Mouse (Mus musculus) forebrain, embryonic 12.5 days (tissue): Measurements from ENCODE around the gene Ephb3. TPM values are rescaled to one million over a fixed set of nuclear protein-coding genes. Genes with fewer than 3 reads are reported as not detected.

ENCODE experiments used
- ATAC-seq: fragments of 200-750 bp; cut with Nextera tagmentation; 2 replicates; pipeline ENCODE4 v1.8.0; 2017; ENCODE audit warnings: moderate TSS enrichment; ENCODE audit not compliant: low FRiP score
- H3K27ac ChIP-seq: fragments of 300-500 bp; sonication (generic); 2 replicates; pipeline ENCODE4 v1.5.1; 2016; ENCODE audit warnings: mild to moderate bottlenecking
- H3K27me3 ChIP-seq: fragments of 300-500 bp; sonication (generic); 2 replicates; pipeline ENCODE4 v1.6.1; 2016; ENCODE audit warnings: mild to moderate bottlenecking
- H3K36me3 ChIP-seq: fragments of 300-500 bp; sonication (generic); replicated peaks from 2 replicates; pipeline ENCODE4 v1.6.1; 2016; ENCODE audit warnings: mild to moderate bottlenecking
- H3K4me1 ChIP-seq: fragments of 300-500 bp; sonication (generic); 2 replicates; pipeline ENCODE4 v1.6.1; 2016
- H3K4me2 ChIP-seq: fragments of 300-500 bp; sonication (generic); 2 replicates; pipeline ENCODE4 v1.6.1; 2016; ENCODE audit warnings: mild to moderate bottlenecking, moderate library complexity
- H3K4me3 ChIP-seq: fragments of 300-500 bp; sonication (generic); replicated peaks from 2 replicates; pipeline ENCODE4 v1.5.1; 2016; ENCODE audit warnings: mild to moderate bottlenecking
- H3K9ac ChIP-seq: fragments of 300-500 bp; sonication (generic); 2 replicates; pipeline ENCODE4 v1.6.1; 2016; ENCODE audit warnings: mild to moderate bottlenecking
- H3K9me3 ChIP-seq: fragments of 300-500 bp; sonication (generic); 2 replicates; pipeline ENCODE4 v1.6.1; 2016
- WGBS: fragments of 180-500 bp; shearing (Covaris S2); methylation state at CpG from one replicate; pipeline ENCODE4 v1.1.7; 2016; 5-methylcytosine and 5-hydroxymethylcytosine counted together
- polyA plus RNA-seq: library from polyadenylated mRNA; unstranded; fragments of >200 nt; fragmentation: Nextera tagmentation; extraction: Ambion mirVana; gene quantifications from 2 replicates; pipeline ENCODE4 v1.2.1, GENCODE M21; 2016

The Ephb3 gene
- polyA plus RNA-seq, 1 experiment from 2014 or later, result 16.7 TPM

DNA sequence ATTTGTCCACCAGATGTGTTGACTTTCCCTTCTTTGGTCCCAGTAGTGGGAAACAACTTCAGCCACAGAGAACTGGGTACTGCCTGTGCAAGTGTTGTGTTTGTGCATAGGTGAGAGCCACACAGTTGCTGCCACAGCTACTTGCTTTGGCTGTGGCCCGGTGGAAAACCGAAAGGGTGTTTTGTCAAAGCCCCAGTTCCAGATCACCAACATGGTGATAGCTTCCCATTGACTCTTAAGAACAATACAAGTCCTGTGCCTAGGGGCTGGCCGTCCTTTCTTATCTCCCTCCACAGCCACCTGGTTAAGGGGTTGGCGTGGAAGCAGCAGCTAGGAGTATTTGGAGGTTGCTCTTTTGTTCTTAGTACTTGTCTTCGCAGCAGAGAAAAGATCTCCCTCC, 5.6 kb downstream of the Ephb3 start:
- peak overlapping the region; percentile 32 for H3K4me3 ChIP-seq
- 8% methylated on average over 5 of the region's 5 CpGs for WGBS
- no peaks in the 10 kb centered on the region for H3K9me3 ChIP-seq
- H3K9ac ChIP-seq, result peak overlapping the region; percentile 56; the same call in 1 of the 2 replicates
- peaks cover 14% of the 10 kb centered on the region for H3K36me3 ChIP-seq
- H3K4me2 ChIP-seq, result peak overlapping the region; percentile 56
- H3K27me3 ChIP-seq, result peaks cover 20% of the 10 kb centered on the region
- H3K4me1 ChIP-seq, result peaks cover 70% of the 10 kb centered on the region
- peak overlapping the region; percentile 78 for H3K27ac ChIP-seq
- ATAC-seq, result no peak; the same call in 1 of the 2 replicates

DNA sequence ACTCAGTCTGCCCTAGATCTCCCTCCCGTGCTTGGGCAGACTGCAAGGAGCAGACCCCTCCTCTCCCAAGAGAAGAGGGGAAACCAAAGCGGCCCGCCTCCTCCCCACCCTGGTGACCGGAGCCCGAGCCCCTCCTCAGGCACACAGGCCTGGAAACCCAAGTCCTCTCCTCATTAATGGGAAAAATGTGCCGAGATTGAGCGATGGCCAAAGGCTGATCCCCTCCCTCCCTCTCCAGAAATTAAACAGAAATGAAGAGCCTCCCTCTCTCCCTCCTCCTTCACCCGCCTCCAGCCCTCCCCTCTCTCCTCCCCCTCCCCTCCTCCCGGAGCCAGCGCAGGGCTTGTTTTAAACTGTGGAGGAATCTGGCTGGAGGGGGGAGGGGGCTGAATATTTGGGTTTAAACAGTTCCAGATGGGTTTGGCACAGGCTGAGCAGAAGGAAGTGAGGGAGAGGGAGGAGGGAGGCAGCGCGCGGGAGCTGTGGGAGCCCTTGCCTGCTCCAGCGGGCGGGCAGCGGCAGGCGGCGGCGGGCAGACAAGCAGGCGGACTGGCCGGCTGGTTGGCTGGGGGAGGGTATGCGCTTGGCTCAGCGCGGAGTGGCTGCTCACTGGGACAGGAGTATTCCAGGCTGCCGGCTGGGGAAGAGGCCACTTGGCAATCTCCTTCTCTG, 6.2 kb downstream of the Ephb3 start:
- peak; percentile 85 for ATAC-seq
- peaks cover 71% of the 10 kb centered on the region for H3K4me1 ChIP-seq
- H3K4me3 ChIP-seq, result peak overlapping the region; percentile 32
- peak overlapping the region; percentile 56 for H3K4me2 ChIP-seq
- H3K27ac ChIP-seq, result peak overlapping the region; percentile 78
- WGBS, result under 1% methylated on average over 22 of the region's 25 CpGs
- H3K9ac ChIP-seq, result peak overlapping the region; percentile 56
- peaks cover 20% of the 10 kb centered on the region for H3K27me3 ChIP-seq
- peaks cover 17% of the 10 kb centered on the region for H3K36me3 ChIP-seq
- no peaks in the 10 kb centered on the region for H3K9me3 ChIP-seq

DNA sequence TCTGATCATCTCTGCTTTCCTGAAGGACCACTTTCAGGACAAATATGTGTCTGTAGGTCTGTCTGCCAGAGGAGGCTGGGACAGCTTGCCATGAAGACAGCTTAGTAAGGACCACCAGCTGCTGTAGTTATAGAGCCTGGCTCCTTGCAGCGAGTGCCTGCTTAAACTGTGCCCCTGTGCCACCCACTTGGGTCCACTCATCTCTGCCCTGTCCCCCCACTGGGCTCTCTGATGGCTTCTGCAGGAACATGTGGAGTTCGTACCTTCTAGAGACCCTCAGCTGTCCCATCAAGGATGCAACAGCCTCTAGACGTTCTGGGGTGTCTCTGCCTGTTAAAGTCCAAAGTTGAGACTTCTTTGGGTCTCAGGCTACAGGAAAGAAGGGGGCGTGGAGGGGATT, 6.9 kb downstream of the Ephb3 start:
- Histone ChIP-seq H3K4me1 (peaks cover 71% of the 10 kb centered on the region), H3K4me2 (peak overlapping the region; percentile 56), H3K36me3 (peaks cover 21% of the 10 kb centered on the region), H3K9me3 (no peaks in the 10 kb centered on the region), H3K27me3 (peaks cover 17% of the 10 kb centered on the region), H3K9ac (peak overlapping the region; percentile 56), H3K27ac (peak overlapping the region; percentile 78), H3K4me3 (peak overlapping the region; percentile 32)
- peak; percentile 27; the same call in 1 of the 2 replicates for ATAC-seq
- 36% methylated on average over 4 of the region's 4 CpGs for WGBS

DNA sequence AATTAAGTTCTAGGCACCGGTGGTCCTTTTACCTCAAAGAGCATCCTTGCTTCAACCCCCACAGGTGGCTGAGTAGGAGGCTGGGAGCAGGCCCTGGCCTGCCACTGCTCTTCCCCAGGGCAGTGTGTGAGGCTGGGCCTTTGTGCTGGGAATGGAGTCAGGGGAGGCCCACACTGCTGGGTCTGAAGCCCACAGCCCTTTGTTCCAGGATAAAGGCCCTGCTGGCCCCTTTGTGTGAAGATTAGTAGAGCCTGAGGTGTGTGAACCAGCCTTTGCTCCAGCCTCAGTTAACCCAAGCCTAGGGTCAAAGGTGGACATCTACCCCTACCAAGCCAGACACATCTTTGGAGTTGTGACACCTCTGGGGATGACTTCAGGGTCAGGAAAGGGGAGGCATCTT, 7.8 kb downstream of the Ephb3 start:
- ATAC-seq, result no peak
- 3% methylated on average over 1 of the region's 1 CpGs for WGBS
- Histone ChIP-seq H3K4me3 (no peak overlapping the region), H3K36me3 (peaks cover 28% of the 10 kb centered on the region), H3K9ac (no peak overlapping the region), H3K27me3 (peaks cover 10% of the 10 kb centered on the region; the same call in 1 of the 2 replicates), H3K27ac (0 out of 2 replicates have a peak overlapping the region, but pooled peaks have one; percentile 42), H3K9me3 (no peaks in the 10 kb centered on the region), H3K4me1 (peaks cover 70% of the 10 kb centered on the region), H3K4me2 (peak overlapping the region; percentile 15)

DNA sequence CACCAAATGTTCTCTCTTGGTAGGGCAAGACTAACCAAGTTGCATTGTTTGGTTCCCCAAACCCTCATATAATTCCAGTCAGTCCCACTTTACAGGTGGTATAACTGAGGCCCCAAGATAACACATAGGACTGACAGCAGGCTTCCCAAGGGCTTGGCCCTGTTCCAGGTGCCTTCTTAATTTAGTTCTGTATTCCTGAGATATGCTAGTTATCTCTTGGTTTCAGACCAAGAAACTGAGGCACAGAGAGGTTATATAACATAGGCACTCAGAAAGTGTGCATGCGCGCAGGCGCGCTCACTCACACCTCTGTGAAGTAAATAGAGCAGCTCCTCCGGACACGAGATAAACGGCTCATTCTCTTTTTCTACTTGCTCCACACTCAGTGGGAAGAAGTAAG, 9.4 kb downstream of the Ephb3 start:
- WGBS, result 97% methylated on average over 7 of the region's 7 CpGs
- no peak overlapping the region for H3K4me2 ChIP-seq
- H3K27ac ChIP-seq, result no peak overlapping the region
- ATAC-seq, result no peak
- H3K9ac ChIP-seq, result no peak overlapping the region
- peaks cover 57% of the 10 kb centered on the region for H3K4me1 ChIP-seq
- no peak overlapping the region for H3K4me3 ChIP-seq
- H3K36me3 ChIP-seq, result peaks cover 44% of the 10 kb centered on the region
- peaks cover 7% of the 10 kb centered on the region; the same call in 1 of the 2 replicates for H3K27me3 ChIP-seq
- H3K9me3 ChIP-seq, result no peaks in the 10 kb centered on the region

- H3K4me3 ChIP-seq, result no peak overlapping the region
- H3K4me2 ChIP-seq, result no peak overlapping the region
- no peaks in the 10 kb centered on the region for H3K27me3 ChIP-seq
- H3K9me3 ChIP-seq, result no peaks in the 10 kb centered on the region
- peaks cover 52% of the 10 kb centered on the region for H3K36me3 ChIP-seq
- 87% methylated on average over 17 of the region's 17 CpGs for WGBS
- peaks cover 53% of the 10 kb centered on the region for H3K4me1 ChIP-seq
- H3K9ac ChIP-seq, result no peak overlapping the region
- H3K27ac ChIP-seq, result no peak overlapping the region
- no peak for ATAC-seq
These were observed 10.2 kb downstream of the Ephb3 start for GRCm38 (mm10) chr16:21214803-21215202.

DNA sequence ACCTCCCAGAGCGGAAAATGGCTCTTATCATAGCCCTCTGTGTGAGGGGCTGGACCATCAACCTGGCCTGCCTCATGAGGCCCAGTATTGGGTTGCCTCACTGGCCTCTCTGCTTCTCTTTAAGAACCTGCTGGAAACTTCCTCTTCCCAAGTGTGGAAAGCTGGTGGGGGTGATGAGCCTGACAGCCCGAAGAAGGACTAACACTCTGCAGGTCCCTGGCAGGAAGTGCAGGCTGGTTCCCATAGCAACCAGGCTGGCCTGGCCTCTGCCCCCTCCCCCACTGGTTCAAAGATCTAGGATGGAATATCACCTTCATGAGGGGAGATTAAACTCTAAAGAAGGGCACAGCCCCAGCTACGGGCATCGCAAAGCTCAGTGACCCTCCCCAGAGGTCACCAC, 11.5 kb downstream of the Ephb3 start:
- Histone ChIP-seq H3K4me3 (no peak overlapping the region), H3K4me2 (no peak overlapping the region), H3K9ac (peak overlapping the region; percentile 22; the same call in 1 of the 2 replicates), H3K9me3 (no peaks in the 10 kb centered on the region), H3K27me3 (no peaks in the 10 kb centered on the region), H3K36me3 (peaks cover 64% of the 10 kb centered on the region), H3K27ac (no peak overlapping the region), H3K4me1 (peaks cover 42% of the 10 kb centered on the region)
- WGBS, result 26% methylated on average over 4 of the region's 4 CpGs
- ATAC-seq, result no peak

- Histone ChIP-seq H3K27me3 (no peaks in the 10 kb centered on the region), H3K9me3 (no peaks in the 10 kb centered on the region), H3K4me2 (no peak overlapping the region), H3K9ac (no peak overlapping the region), H3K27ac (no peak overlapping the region), H3K4me1 (peaks cover 30% of the 10 kb centered on the region), H3K36me3 (peaks cover 76% of the 10 kb centered on the region), H3K4me3 (no peak overlapping the region)
- ATAC-seq, result no peak
- WGBS, result 88% methylated on average over 14 of the region's 14 CpGs
These were observed 12.7 kb downstream of the Ephb3 start for GRCm38 (mm10) chr16:21217233-21217632.

DNA sequence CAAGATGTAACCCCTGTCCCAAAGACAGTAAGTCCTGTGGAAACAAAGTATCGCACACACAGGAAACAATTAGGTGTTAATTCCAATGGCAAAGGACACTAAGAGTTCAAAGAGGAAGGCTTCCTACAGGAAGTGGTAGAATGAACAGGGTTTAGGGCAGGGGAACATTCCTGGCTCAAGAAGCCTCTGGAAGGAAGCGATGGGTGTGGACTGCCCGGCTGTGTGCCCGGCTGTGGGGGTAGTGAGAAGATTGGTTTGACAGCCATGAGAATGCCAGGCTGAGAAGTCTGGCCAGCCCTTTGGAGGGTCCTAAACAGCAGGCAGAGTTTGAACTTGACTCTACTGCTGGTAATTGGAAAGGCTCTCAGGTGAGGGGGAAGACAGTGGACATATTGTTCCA, 15.1 kb downstream of the Ephb3 start:
- Histone ChIP-seq H3K4me1 (peaks cover 26% of the 10 kb centered on the region), H3K9me3 (no peaks in the 10 kb centered on the region), H3K9ac (no peak overlapping the region), H3K36me3 (peaks cover 85% of the 10 kb centered on the region), H3K27ac (no peak overlapping the region), H3K4me3 (no peak overlapping the region), H3K4me2 (no peak overlapping the region), H3K27me3 (no peaks in the 10 kb centered on the region)
- 90% methylated on average over 4 of the region's 4 CpGs for WGBS
- no peak for ATAC-seq

DNA sequence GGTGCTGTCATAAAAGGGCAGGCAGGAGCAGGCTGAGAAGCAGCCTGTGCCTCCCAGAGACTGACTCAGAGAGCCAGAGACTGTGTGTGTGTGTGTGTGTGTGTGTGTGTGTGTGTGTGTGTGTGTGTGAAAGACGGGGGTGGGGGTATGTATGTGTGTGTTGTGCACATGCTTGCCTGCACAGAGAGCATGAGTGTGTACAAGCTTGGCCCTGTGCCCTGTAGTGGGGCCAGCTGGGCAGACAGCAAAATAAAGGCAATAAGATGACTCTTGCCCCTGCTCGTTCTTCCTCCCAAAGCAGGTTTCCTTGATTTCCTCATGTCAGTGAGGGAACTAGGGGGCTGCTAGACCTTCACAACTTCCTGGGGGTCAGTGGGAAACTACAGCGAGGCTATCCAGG, 18.5 kb downstream of the Ephb3 start:
- Histone ChIP-seq H3K36me3 (peaks cover 59% of the 10 kb centered on the region), H3K4me1 (peaks cover 8% of the 10 kb centered on the region), H3K9me3 (no peaks in the 10 kb centered on the region), H3K27ac (no peak overlapping the region), H3K9ac (no peak overlapping the region), H3K4me2 (no peak overlapping the region), H3K4me3 (no peak overlapping the region), H3K27me3 (0 out of 2 replicates have a peak, but pooled peaks cover 3% of the 10 kb centered on the region)
- no peak for ATAC-seq
- 89% methylated on average over 3 of the region's 3 CpGs for WGBS

- H3K9ac ChIP-seq, result no peak overlapping the region
- H3K4me2 ChIP-seq, result no peak overlapping the region
- H3K36me3 ChIP-seq, result peaks cover 42% of the 10 kb centered on the region
- H3K27me3 ChIP-seq, result 0 out of 2 replicates have a peak, but pooled peaks cover 3% of the 10 kb centered on the region
- WGBS, result 22% methylated on average over 4 of the region's 4 CpGs
- no peak; the same call in 1 of the 2 replicates for ATAC-seq
- H3K4me3 ChIP-seq, result no peak overlapping the region
- H3K4me1 ChIP-seq, result peaks cover 8% of the 10 kb centered on the region
- H3K9me3 ChIP-seq, result no peaks in the 10 kb centered on the region
- H3K27ac ChIP-seq, result no peak overlapping the region
These were observed 20.2 kb downstream of the Ephb3 start for GRCm38 (mm10) chr16:21224648-21225240.

DNA sequence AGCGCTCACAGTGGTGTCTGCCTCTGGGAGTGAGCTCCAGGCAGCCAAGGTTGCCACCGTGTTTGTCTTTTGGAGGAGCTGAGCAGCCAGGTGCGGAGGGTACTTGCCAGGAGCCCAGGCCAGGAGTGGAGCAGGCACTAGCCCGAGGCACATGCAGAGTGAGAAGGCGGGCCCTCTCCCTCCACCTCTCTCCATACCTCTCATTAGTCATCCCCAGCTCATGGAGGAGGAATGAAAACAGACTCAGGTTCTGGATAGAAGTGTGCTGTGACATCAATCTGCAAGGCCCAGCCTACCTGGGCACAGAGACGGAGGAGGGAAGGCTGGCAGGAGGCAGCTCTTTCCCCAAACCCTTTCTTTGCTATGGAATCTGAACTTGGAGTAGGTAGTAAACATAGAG, 22.1 kb downstream of the Ephb3 start:
- no peaks in the 10 kb centered on the region for H3K9me3 ChIP-seq
- H3K27ac ChIP-seq, result no peak overlapping the region
- H3K4me1 ChIP-seq, result peaks cover 8% of the 10 kb centered on the region
- 78% methylated on average over 6 of the region's 6 CpGs for WGBS
- no peak overlapping the region for H3K4me3 ChIP-seq
- no peak for ATAC-seq
- H3K36me3 ChIP-seq, result peaks cover 24% of the 10 kb centered on the region
- no peak overlapping the region for H3K9ac ChIP-seq
- H3K4me2 ChIP-seq, result no peak overlapping the region
- 0 out of 2 replicates have a peak, but pooled peaks cover 3% of the 10 kb centered on the region for H3K27me3 ChIP-seq

GRCm38 (mm10) chr16:21235135-21235534, 30.6 kb downstream of the Ephb3 start:
- no peak for ATAC-seq
- no peak overlapping the region for H3K4me2 ChIP-seq
- H3K27ac ChIP-seq, result no peak overlapping the region
- 70% methylated on average over 8 of the region's 8 CpGs for WGBS
- H3K9me3 ChIP-seq, result no peaks in the 10 kb centered on the region
- H3K27me3 ChIP-seq, result peaks cover 17% of the 10 kb centered on the region
- peaks cover 19% of the 10 kb centered on the region for H3K4me1 ChIP-seq
- no peak overlapping the region for H3K4me3 ChIP-seq
- H3K36me3 ChIP-seq, result no peaks in the 10 kb centered on the region
- no peak overlapping the region for H3K9ac ChIP-seq
